Mouse (Mus musculus) stomach, embryonic 16.5 days (tissue): Measurements from ENCODE around the gene Gls. TPM values are rescaled to one million over a fixed set of nuclear protein-coding genes. Genes with fewer than 3 reads are reported as not detected.

Experiments
- ATAC-seq: fragments of 200-750 bp; cut with Nextera tagmentation; 2 replicates; pipeline ENCODE4 v1.8.0; 2017; ENCODE audit warnings: moderate number of reproducible peaks, moderate TSS enrichment; ENCODE audit not compliant: insufficient read depth, low FRiP score
- H3K27ac ChIP-seq: fragments of 300-500 bp; sonication (generic); 2 replicates; pipeline ENCODE4 v1.5.1; 2014; ENCODE audit warnings: low read length
- H3K27me3 ChIP-seq: fragments of 300-500 bp; sonication (generic); 2 replicates; pipeline ENCODE4 v1.6.1; 2014; ENCODE audit warnings: low read length, control low read depth, mixed read lengths; ENCODE audit not compliant: control insufficient read depth, insufficient read depth
- H3K36me3 ChIP-seq: fragments of 300-500 bp; sonication (generic); 2 replicates; pipeline ENCODE4 v1.6.1; 2014; ENCODE audit warnings: low read length; ENCODE audit not compliant: control insufficient read depth, insufficient read depth
- H3K4me1 ChIP-seq: fragments of 300-500 bp; sonication (generic); 2 replicates; pipeline ENCODE4 v1.6.1; 2014; ENCODE audit warnings: low read length, control low read depth, mixed read lengths; ENCODE audit not compliant: control insufficient read depth, insufficient read depth
- H3K4me2 ChIP-seq: fragments of 300-500 bp; sonication (generic); 2 replicates; pipeline ENCODE4 v1.6.1; 2014; ENCODE audit warnings: low read depth, low read length, mixed read lengths
- H3K4me3 ChIP-seq: fragments of 300-500 bp; sonication (generic); replicated peaks from 2 replicates; pipeline ENCODE4 v1.5.1; 2014; ENCODE audit warnings: mild to moderate bottlenecking, low read length
- H3K9ac ChIP-seq: fragments of 300-500 bp; sonication (generic); 2 replicates; pipeline ENCODE4 v1.6.1; 2014; ENCODE audit warnings: low read length
- H3K9me3 ChIP-seq: fragments of 300-500 bp; sonication (generic); replicated peaks from 2 replicates; pipeline ENCODE4 v1.6.1; 2016; ENCODE audit warnings: low read length, control low read depth; ENCODE audit not compliant: control insufficient read depth
- WGBS: fragments of 180-500 bp; shearing (Covaris S2); extraction: QIAGEN DNeasy Blood & Tissue Kit; methylation state at CpG from one replicate; pipeline ENCODE4 v1.1.7; 2014; 5-methylcytosine and 5-hydroxymethylcytosine counted together
- polyA plus RNA-seq: library from polyadenylated mRNA; unstranded; fragments of >200 nt; fragmentation: Nextera tagmentation; extraction: Ambion mirVana; gene quantifications from 2 replicates; pipeline ENCODE4 v1.2.1, GENCODE M21; 2015

Gls gene
- polyA plus RNA-seq, 1 experiment from 2014 or later: 19.0 TPM

DNA sequence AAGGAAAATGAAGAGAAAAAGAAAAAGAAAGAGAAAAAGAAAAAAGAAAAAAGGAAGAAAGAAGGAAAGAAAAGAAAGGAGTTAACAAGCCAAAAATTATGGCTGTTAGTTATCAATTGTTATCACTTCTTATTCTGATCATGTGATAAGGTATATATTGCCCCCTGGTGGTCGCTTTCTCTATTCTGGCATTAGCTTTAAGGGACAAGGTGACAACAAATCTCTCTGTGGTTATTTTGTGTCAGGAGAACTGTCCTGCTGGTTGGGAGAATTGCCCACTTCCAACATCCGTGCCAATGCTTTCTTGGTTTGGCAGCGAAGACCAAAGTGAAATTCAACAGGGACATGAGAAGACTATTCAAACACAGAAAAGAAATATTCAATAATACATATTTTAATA, 34.6 kb upstream of the Gls start:
- Histone ChIP-seq H3K9ac (no peak overlapping the region), H3K9me3 (no peaks in the 10 kb centered on the region), H3K4me3 (no peak overlapping the region), H3K27ac (no peak overlapping the region), H3K4me1 (no peaks in the 10 kb centered on the region), H3K4me2 (no peak overlapping the region), H3K36me3 (no peaks in the 10 kb centered on the region), H3K27me3 (no peaks in the 10 kb centered on the region)
- ATAC-seq: no peak
- 47% methylated on average over 3 of the region's 3 CpGs for WGBS

GRCm38 (mm10) chr1:52265886-52266516, 33.0 kb upstream of the Gls start:
- whole genome bisulfite sequencing: 65% methylated on average over 3 of the region's 3 CpGs
- no peak overlapping the region for H3K27ac ChIP-seq

GRCm38 (mm10) chr1:52264290-52264689, 31.3 kb upstream of the Gls start:
- Histone ChIP-seq H3K4me2 (no peak overlapping the region), H3K9ac (no peak overlapping the region), H3K4me1 (no peaks in the 10 kb centered on the region), H3K36me3 (no peaks in the 10 kb centered on the region), H3K9me3 (no peaks in the 10 kb centered on the region), H3K27ac (no peak overlapping the region), H3K4me3 (no peak overlapping the region), H3K27me3 (no peaks in the 10 kb centered on the region)
- 60% methylated on average over 3 of the region's 3 CpGs for WGBS
- no peak for ATAC-seq

More at GRCm38 (mm10) chr1:52265886-52266516, 33.0 kb upstream of the Gls start:
- no peak overlapping the region for H3K9ac ChIP-seq
- H3K36me3 ChIP-seq: no peaks in the 10 kb centered on the region
- H3K27me3 ChIP-seq: no peaks in the 10 kb centered on the region
- H3K9me3 ChIP-seq: no peaks in the 10 kb centered on the region
- ATAC-seq: no peak
- H3K4me1 ChIP-seq: no peaks in the 10 kb centered on the region
- no peak overlapping the region for H3K4me3 ChIP-seq
- H3K4me2 ChIP-seq: no peak overlapping the region

GRCm38 (mm10) chr1:52260354-52261090, 27.5 kb upstream of the Gls start:
- Histone ChIP-seq H3K9ac (no peak overlapping the region), H3K4me2 (no peak overlapping the region), H3K4me1 (no peaks in the 10 kb centered on the region), H3K27me3 (no peaks in the 10 kb centered on the region), H3K27ac (no peak overlapping the region), H3K36me3 (no peaks in the 10 kb centered on the region), H3K9me3 (no peaks in the 10 kb centered on the region), H3K4me3 (no peak overlapping the region)
- 89% methylated on average over 4 of the region's 4 CpGs for WGBS
- ATAC-seq: no peak

DNA sequence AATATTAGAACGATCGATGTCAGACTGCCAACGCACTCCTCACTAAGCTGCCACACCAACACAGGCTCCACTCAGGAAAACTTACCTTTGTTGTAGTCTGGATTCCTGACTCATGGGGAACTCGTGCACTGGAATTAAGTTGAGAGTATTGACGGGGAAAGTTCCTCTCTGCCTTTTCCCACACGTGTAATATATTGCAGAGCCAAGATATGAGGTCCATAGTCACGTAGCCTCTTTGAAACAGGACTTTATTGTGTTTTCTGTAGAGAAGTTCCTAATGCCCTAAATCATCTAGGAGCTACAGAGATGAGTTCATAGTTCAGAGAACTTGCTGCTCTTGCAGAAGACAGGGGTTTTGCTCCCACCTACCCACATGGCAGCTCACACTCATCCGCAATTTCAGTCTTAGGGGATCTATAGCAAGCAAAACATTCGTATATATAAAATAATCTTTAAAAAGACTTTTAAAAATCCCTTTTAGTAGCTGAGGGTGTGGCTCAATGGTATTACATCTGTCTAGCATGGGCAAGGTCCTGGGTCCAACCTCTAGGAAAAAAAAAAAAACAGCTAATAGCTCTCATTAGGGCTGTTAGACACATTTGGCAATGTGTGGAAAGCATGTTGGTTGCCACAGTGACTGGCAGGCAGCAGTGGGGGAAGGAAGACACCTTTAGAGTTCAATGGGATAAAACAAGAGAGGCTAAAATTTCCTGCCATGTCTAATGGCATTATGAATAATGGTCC, 25.1 kb upstream of the Gls start:
- 73% methylated on average over 9 of the region's 9 CpGs for WGBS
- Histone ChIP-seq H3K4me3 (no peak overlapping the region), H3K4me2 (no peak overlapping the region), H3K27ac (no peak overlapping the region), H3K36me3 (no peaks in the 10 kb centered on the region), H3K9ac (no peak overlapping the region), H3K27me3 (no peaks in the 10 kb centered on the region), H3K9me3 (no peaks in the 10 kb centered on the region), H3K4me1 (no peaks in the 10 kb centered on the region)
- no peak for ATAC-seq

GRCm38 (mm10) chr1:52256916-52257315, 23.9 kb upstream of the Gls start:
- 60% methylated on average over 4 of the region's 4 CpGs for WGBS

GRCm38 (mm10) chr1:52256194-52256593, 23.2 kb upstream of the Gls start:
- WGBS: 61% methylated on average over 4 of the region's 4 CpGs
- Histone ChIP-seq H3K27ac (no peak overlapping the region), H3K36me3 (no peaks in the 10 kb centered on the region), H3K9me3 (no peaks in the 10 kb centered on the region), H3K4me3 (no peak overlapping the region), H3K9ac (no peak overlapping the region), H3K4me1 (no peaks in the 10 kb centered on the region), H3K4me2 (no peak overlapping the region), H3K27me3 (no peaks in the 10 kb centered on the region)
- no peak for ATAC-seq

More at GRCm38 (mm10) chr1:52256916-52257315, 23.9 kb upstream of the Gls start:
- H3K27ac ChIP-seq: no peak overlapping the region
- H3K36me3 ChIP-seq: no peaks in the 10 kb centered on the region
- no peaks in the 10 kb centered on the region for H3K9me3 ChIP-seq
- H3K4me2 ChIP-seq: no peak overlapping the region
- no peak overlapping the region for H3K4me3 ChIP-seq
- no peaks in the 10 kb centered on the region for H3K27me3 ChIP-seq
- no peak overlapping the region for H3K9ac ChIP-seq
- no peak for ATAC-seq
- no peaks in the 10 kb centered on the region for H3K4me1 ChIP-seq

- ATAC-seq: no peak
- Histone ChIP-seq H3K4me3 (no peak overlapping the region), H3K36me3 (no peaks in the 10 kb centered on the region), H3K4me1 (no peaks in the 10 kb centered on the region), H3K4me2 (no peak overlapping the region), H3K9me3 (no peaks in the 10 kb centered on the region), H3K9ac (no peak overlapping the region), H3K27ac (no peak overlapping the region), H3K27me3 (no peaks in the 10 kb centered on the region)
- 72% methylated on average over 2 of the region's 2 CpGs for WGBS
These were observed 21.4 kb upstream of the Gls start for GRCm38 (mm10) chr1:52254411-52254810.

DNA sequence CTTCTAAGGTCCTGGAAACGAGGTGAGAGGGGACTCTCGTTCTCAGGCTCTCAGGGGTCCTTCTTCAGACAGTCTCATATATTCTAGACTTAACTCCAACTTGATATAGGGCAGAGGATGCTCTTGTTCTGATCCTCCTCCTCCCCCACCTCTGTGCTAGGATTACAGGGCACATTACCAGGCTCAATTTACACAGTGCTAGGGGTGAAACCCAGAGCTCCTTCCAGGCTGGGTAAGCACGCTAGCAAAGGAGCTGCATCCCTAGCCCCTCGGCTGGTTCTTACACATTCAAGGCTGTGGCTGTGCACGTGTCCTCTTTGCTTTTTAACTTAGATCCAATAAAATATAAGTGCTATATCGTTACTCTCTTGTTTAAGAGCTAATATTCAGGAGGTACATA, 20.4 kb upstream of the Gls start:
- Histone ChIP-seq H3K36me3 (no peaks in the 10 kb centered on the region), H3K4me2 (no peak overlapping the region), H3K9me3 (no peaks in the 10 kb centered on the region), H3K27ac (no peak overlapping the region), H3K4me3 (no peak overlapping the region), H3K4me1 (no peaks in the 10 kb centered on the region), H3K9ac (no peak overlapping the region), H3K27me3 (no peaks in the 10 kb centered on the region)
- no peak for ATAC-seq
- 70% methylated on average over 6 of the region's 6 CpGs for WGBS
